Mouse (Mus musculus) small intestine, adult 2 months (tissue): ENCODE measurements around the gene H60b.

Experiments used
- CTCF ChIP-seq: fragments of 200-500 bp; IDR thresholded peaks from 2 replicates; pipeline ENCODE4 v1.5.1; 2012; ENCODE audit warnings: low read depth, mild to moderate bottlenecking, control low read depth, inconsistent platforms, low read length, moderate library complexity, mixed read lengths; ENCODE audit not compliant: insufficient replicate concordance, insufficient read length; ENCODE audit errors: extremely low read depth
- POLR2A ChIP-seq: fragments of 200-500 bp; IDR thresholded peaks from 2 replicates; pipeline ENCODE4 v1.6.1; 2012; ENCODE audit warnings: low read depth, mild to moderate bottlenecking, control low read depth, inconsistent platforms, low read length, moderate library complexity

DNA sequence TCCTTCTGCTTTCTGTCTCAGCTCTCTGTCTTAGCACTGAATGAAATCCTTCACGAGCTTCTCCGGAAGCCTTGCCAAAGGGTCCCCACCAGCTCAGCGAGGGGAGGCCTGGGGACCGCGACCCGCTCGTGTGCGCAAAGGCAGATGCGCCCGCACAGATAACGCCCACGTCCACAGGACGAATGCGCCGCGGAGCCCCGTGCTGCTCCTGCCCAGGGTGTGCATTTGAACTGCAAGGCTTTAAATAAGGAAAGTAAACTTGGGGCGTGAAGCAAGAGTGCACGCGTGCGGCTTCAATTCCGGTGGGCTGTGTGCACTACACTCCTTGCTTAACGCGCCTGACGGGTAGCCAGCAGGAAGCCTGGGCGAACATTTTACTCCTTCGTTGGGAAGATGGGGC lies 7.8 kb upstream of the H60b start:
- TF ChIP-seq CTCF (no peak), POLR2A (no peak)
